Mouse (Mus musculus) spleen, adult 18-20 months (tissue): ENCODE data around the gene Gcnt3.

Source experiments
- DNase-seq, 2 experiments: peaks; one replicate each; pipeline ENCODE4 v3.0.0; 2022; ENCODE audit warnings: mixed read lengths in 2 of 2

The Gcnt3 gene

DNA sequence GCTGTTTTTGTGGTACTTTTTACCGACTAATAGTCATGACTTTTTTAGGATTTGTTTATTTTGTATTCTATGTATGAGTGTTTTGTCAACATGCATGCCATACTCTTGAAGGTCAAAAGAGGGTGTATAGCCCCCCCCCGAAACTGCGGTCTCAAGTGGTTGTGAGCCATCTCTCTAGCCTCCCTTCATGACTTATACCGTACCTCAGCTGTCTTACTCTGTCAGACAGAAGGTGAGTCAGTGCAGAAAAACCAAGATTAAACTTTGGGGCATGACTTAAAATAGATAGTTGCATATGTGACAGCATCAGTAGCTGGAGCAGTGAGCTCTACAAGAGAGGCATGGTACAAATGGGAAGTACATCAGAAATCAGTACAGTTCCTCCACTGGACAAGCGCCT is 43.3 kb downstream of the Gcnt3 start:
- no peak for DNase-seq

DNA sequence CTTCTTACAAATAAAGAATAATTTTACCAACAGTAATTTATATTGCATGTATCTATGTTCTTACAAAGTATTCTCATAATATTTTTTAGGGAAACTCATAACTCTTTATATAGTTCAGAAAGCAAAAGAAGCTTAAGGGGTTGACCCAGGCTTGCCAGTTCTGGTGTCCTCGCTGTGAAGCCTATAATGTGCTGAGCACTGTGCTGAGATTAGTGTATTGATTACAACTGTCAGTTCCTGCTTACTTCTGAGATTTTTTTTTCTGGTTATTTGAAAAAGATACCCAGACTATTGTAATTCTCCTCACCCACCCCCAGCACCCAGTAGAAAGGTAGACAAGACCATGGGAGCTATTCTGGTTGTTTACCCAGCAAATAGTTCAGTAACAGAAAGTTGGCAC is 44.4 kb downstream of the Gcnt3 start:
- no peak for DNase-seq

DNA sequence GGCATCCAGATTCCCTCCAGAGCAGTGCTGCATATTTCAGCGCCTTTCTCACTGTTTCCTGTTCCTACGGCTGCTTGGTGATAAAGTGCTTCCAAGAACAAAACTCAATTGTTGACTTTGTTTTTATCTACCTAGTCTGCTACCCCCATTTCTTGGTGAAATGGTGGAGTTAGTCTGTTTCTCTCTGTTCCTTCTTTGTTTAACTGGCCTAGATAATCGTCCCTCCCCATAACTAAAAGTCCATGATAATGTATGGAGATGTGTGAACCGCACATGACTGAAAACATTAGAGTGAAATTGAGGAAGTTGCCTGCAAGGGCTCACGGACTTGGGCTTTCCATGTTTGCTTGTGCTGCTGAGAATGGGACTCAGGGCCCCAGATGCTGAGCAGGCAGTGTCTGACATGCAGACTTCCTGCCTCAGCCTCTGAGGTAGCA is 45.0 kb downstream of the Gcnt3 start:
- DNase-seq: no peak

DNA sequence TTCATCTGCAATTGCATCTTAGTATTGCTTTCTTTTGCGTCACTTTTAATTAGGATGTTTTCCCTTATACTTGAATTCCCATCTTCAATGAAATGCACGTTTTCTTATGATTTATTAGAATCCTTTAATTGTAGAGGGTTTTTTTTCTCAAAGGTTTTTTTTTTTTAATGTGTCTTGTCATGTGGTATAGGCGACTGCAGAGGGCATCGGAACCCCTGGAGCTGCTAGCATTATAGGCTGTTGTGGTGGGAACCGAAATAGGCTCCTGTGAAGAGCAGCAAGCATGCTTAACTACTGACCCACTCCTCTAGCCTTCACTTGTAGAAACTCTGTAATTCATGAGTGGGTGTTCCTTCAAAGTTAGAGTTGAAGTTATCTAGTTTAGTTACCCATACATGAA is 47.5 kb downstream of the Gcnt3 start:
- DNase-seq: no peak

DNA sequence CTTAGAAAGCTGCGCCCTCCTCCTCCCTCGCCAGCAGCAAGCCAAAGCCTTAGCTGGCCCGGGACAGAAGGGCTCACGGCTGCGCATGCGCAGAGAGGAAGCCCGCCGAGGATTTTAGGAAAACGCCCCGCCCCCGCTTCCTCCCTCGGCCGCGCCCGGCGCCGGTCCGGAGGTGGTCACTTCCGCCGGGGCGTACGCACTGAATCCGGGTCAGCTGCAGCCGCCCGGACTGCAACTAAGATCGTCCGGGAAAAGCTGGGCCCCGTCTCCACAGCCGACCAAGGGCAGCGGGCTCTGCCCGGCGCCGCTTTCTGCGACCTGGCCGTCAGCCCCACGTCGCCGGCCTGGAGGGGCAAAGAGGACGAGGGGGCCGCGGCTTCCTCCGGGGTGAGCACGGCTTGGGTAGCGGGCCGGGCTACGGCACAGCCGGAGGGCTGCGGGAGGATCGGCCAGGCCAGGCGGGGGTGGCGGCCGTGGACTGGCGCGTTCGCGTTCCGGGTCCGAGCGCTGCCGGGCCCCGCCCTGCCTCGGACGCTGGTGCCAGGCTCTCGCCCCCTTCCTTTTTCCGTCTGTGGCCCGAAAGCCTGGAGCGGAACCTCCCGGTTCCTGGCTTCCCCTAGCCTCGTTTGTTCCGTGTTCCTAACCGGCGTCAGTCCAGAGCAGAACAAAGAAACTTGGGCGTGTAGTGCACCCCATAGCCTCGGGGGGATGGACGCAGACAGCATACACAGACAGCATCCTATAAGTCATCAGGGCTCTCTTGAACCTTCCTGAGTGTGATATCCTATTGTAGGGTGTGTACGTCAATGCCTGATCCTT is 48.4 kb downstream of the Gcnt3 start, which contains the start of gene Bnip2:
Gene Bnip2, plus strand, starts transcription at position 164 of the 819 bp plus-strand sequence.
- peak; percentile 90 to 94 for DNase-seq

DNA sequence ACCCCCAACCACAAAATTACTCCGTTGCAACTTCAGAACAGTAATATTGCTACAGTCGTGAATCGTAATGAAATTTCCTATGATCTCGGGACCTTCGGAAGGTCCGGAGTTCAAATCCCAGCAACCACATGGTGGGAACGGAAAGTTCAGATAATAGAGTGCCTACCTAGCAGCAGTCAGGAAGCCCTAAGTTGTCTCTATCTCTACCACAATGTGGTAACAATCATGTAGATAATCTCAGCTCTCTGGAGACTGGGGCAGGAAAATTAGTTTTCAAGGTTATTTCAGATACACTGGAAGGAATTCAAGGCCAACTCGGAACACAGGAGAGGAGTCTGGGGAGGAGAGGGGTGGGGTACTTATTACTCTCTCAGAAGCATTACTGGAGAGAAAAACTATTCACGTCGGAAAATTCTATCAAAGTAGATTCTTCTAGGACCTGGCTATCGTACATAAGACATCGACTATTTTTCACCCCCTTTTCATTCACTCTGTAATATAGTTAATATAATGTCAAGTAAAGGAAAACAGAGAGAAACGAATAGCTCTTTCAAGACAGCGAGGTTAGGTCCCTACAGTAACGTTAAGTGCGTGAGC is 49.1 kb downstream of the Gcnt3 start:
- no peak for DNase-seq

DNA sequence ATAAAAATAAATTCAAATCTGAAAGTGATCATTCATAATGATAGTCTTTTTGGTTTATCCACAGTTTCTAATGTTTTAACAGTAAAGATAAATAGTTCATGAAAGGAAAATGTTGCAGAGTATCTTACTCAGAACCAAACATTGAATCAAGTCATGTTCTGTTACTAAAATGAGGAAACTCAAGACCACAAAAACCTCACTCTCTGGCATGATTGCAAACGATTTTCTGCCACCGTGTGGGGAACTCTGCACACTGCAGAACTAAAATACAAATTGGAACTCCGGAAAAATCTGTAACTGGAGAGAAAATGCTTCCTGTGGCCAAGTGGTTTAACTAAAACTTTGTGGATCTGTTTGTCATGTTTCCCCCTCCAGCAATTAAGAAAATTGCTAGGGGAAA is 50.3 kb downstream of the Gcnt3 start:
- peak; percentile 27 to 68 for DNase-seq

DNA sequence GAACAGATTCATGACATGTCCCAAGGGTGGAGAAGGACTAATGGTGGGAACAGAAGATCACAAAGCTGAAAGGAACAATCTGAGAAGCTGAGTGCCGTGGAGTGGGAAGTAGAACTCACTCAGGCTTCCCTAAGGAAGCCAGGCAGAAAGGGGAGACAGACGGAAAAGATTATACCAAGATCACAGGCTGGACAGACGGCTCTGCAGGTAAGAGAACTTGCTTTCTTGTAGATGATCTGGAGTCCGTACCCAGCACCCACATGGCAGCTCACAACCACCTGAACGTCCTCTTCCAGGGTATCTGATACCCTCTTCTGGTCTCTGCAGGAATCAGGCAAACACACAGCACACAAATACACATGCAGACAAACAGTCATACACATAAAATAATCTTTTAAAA is 51.3 kb downstream of the Gcnt3 start:
- no peak for DNase-seq

DNA sequence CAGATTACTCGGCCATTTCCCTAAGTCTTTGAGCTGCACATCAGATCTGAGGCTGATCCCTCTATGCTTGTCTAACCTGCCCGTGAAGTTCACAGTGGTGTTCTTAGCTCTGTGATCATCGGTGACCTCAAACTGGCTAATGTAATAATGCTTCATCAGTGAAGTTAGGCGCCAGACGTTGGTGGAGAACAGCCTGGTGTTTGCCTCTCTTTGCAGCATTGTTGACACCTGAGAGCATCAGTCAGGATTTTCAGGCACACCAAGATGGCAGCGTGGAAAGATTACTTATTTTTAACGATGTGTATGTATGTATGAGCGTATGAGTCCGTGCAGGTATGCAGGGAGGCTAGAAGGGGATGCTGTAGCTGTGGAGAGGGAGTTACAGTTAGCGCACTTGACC is 51.8 kb downstream of the Gcnt3 start:
- no peak for DNase-seq

DNA sequence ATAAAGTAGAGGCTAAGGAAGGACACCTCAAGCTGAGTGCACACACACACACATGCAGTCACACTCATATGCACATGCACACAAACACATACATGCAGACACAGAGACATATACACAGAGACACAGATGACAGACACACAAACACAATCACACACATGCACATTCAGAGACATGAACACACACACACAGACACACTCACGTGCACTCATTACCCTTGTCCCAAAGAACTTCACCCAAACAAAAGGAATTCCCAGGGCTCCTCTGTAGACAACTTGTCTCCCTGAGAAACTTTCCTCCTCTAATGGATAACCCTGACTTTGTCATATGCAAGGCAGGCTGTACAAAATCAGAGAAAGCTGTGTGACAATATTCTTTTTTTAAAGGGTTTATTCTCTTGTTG is 52.4 kb downstream of the Gcnt3 start:
- DNase-seq: no peak
